Mouse (Mus musculus): ENCODE data around the gene S100z.

S100z gene

DNA sequence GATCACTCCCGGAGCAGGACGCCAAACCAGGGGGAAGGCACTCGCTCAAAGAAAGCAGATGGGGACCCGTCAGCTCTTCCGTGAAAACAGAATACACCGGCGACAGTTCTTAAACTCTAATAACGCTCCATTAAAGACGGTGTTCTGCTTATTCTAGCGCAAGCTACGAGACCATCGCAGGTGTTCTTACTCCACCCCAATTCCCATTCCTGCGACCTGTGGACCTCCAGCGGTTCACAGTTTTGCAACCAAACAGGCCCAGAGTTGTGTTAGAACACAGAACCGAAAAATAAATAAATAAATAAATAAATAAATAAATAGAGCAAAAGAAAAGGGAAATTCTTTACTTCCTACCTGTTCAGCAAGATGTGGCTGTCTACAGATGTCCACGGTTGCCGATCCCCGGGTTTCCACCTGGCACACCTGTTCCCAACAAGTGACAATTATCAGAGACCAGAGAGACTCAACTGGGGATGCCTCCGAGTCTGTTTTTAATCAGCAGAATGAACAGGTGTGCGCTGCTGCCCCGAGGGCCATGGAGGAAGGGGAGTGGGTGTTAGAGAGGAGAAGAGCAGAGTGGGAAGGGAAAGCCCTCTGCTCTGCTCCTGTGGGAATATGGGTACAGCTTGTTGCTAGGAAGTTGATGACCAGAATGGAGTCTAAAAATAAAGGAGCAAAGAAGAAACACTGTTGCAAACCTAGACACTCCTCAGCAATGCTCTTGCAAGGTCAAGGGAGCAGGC is at the start of gene S100z:
Gene S100z, minus strand, starts transcription at position 51 of the 743 bp plus-strand sequence.
- no peak for DNase-seq

DNA sequence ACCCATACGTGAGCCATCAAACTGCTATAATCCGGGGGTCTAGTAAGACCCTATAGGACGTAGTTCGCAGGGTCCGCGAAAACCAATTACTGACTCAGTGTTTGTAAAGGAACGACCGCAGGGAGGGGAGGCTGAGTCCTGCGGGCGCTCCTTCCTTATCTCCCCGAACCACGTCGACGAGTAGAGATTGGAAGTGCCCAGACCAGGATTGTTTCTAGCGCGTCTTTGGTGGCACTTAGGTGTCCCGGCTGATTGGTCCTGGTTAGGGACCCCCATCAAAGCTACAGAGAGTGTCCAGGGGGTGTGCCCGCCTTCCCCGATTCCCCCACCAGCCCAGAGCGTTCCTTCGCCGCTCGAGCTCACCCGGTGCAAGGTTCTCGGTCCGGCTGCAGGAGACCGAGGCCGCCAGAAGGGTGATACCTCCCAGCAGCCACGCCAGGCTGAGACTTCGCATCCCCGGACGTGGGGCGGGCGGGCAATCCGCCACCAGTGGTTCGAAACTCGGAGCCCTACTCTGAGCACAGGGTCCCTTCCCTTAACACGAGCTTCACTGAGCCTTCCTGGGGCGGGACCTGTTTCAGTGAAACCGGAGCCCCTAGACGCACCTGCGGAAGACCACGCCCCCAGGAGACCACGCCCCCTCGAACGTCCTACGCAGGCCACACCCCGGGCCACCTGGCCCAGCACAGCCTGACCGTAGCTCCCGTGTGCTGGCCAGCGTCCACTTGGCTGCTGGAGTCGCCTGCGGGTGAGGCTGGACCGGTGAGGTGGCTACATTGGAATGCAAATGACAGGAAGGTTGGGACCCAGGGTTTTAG is 46.4 kb upstream of the S100z start, which contains the start of gene F2rl1:
Gene F2rl1, minus strand, starts transcription at position 554 of the 818 bp plus-strand sequence.
- DNase-seq, result peak; percentile 93 to 96

DNA sequence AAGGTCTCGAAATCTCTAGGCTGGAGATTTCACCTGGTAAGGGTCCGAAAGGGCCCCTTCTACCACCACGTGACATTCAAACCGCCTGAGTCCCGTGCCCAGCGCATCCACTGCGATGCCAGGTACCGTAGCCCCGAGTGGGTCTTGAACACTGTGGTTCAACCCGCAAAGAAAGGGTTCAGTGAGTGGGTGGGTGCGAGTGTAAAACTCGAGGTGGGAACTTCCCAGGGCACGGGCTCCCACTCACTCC is 45.8 kb upstream of the S100z start:
- no peak for DNase-seq

DNA sequence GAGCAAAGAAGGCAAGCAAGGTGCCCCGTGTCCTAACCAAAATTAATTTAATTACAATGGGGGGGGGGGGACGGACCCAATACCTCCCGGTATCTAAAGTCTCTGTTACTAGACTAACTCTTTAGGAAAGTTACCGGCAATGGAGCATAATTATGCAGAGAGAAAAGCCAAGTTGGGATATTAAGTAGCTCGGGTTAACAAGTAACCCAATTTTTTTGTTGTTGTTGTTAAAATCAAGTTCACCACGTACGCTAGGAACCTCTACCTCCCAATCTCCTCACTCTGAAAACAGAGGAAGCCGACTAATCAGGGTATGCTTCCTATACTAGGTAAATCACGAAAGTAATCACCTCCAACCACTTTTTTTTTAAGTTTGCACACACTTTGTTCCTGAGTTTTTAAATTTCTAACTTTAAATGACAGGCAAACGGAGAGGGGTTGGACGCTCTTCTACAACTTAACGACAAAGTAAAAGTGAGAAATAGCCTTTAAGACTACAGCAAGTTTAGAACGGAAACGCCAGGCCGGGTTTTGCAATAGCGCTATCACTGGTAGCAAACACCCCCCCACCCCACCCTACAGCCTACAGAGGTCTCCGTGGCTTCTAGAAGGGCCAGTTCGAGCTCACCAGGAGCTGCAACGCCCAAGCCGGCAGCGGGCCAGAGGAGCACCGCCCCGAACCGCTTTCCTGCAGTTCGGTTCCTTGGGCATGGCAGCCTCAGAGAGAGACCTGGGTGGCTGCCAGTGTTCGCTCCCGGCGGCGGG is 45.3 kb upstream of the S100z start:
- DNase-seq, result peak; percentile 77 to 79

DNA sequence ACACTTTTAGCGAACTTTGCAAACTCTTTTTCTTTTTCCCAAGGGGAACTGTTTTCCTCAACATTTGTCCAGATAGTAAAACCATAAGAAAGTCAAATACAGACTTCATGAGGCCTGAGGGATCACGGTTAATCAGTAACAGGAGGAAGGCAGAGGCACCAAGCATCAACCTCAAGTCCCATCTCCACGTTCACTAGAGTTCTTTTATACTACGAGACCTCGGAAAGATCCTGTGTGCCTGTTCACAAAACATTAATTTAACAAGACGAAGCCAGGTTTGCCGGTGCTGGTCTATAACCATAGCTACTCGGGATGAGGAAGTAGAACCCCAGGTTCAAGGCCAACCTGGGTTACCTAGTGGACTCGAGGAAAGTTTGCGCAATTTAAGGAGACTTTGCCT is 43.7 kb upstream of the S100z start:
- no peak for DNase-seq

DNA sequence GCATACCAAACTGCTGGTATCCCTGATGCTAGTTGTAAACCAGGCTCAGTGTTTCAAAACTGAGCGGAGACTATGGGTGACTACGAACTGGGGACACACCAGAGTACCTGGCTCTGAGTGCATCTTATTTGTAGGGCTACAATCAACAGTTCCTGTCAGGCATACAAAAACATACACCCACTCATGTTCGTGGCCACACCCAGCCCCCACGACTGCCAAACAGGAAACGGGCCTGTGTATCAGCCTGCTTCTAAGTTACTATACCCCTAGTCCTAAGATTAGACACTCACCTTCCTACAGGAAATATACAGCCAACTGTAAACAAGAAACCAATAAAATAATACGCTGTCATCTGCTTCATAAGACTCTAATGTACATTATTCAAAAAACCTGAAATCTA is 42.5 kb upstream of the S100z start:
- DNase-seq, result no peak

DNA sequence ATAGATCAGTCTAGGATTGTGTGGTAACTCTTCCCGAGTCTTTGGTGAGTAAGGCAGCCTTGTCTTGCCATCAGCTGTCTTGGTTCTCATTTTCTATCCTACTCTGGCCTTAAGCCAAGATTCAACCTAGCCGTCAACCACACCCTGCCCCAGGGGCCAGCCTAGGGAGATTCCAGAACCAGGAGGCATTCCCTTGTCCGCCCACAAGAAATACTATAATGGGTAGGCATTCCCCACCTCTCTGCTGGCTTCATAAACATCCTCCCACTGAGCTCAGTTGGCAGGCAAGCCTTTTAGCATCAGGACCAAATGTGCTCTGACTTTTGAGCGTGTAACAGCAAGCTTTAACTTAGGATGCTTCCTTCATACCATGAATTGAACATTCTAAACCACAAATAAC is 36.2 kb upstream of the S100z start:
- no peak for DNase-seq

DNA sequence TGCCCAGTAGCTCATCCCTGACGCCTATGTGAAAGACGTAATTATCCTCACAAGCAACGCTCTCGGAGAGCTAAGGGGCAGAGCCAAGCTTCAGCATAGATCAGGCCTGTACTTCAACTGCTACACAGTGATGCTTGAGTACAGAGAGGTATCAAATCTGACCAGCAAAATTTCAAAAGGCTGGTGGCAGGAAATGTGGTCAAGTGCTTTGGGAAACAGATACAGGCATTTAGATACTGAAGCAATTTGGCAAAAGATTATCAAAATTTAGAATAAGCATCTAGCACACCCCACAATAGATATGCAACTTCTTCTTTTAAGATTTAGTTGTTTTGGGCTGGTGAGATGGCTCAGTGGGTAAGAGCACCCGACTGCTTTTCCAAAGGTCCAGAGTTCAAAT is 31.5 kb upstream of the S100z start:
- DNase-seq, result no peak

DNA sequence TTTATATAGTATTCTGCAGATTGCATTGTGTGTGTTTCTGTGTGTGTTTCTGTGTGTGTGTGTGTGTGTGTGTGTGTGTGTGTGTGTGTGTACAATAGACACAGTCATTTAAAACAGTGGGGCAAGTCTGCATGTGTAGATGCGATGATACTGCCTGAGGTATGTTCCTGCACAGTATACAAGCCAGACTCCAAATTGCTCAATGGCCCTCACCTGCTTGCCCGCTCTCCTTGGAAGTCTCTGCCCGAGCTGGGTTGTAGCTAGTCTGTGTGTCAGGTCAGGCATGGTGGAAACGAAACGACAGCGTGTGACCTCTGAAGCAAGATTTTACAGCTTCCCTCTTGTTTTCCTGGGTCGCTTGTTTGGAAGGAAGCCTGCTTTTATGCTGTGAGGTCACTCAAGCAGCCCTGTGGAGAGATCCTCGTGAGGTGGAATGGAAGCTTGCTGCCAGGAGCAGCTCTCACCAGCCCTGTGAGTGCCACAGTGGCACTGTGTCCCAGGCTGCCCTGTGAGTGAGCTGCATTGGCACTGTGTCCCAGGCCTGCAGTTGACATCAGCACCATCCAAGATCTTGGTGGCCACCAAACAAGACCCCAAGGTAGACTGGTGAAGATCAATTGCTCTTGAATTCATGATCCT is 24.9 kb upstream of the S100z start:
- peak; percentile 26 to 31 for DNase-seq

DNA sequence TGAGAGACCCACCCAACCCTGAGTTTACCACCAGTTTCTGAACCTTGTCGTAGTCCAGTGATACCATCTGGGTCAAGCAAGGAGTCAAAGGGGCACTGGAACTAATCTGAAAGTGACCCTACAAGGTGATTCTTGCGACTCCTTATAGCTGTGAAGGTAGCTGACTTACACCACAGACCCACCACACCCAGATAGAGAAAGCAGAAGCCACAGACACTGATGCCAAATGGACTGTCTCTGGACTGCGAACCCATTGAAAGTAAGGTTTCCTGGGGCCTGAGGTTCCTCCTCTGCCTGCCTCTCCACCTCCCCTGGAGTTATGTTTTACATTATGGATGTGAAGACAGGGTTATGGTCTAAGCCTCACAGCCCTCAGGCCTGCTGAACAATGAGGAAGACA is 18.1 kb upstream of the S100z start:
- DNase-seq, result no peak

DNA sequence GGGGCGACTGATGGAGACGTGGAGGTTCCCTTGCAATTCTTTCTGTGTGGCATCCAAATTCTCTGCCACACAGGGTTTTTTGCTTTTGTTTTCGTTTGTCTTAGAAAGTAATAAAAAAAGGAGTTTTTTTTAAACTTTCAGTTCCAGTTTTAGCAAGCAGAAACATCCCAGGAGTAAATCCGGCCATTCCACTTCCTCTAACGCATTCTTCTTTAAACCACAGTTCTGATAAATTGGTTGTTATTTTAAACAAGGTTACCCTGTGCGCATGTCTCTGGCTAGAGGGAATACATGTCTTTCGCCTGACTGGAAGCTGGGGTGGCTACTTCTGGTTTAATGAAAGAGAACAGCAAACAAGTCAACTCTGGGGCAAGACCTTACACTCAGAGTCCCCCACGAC is 16.3 kb upstream of the S100z start:
- no peak for DNase-seq

DNA sequence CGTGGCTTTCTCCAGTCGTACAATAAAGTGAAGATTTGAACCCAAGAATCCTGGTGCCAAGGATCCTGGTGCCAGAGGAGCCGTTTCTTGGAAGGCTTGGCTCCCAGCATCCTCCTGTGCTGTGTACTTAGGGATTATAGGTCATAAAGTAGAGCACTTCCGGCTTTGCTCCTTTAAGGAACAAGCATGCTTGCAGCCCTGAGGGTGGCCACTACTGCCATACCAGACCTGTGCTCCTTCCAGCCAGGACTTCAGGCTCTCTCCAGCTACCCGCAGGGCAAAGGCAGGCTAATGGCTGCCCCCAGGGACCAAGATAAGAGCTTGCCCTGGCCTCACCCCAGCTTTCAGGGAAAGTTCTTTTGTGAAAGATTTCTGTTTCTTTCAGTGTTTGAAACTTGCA is 14.8 kb upstream of the S100z start:
- peak in 1 of 2 experiments; percentile 11 for DNase-seq

DNA sequence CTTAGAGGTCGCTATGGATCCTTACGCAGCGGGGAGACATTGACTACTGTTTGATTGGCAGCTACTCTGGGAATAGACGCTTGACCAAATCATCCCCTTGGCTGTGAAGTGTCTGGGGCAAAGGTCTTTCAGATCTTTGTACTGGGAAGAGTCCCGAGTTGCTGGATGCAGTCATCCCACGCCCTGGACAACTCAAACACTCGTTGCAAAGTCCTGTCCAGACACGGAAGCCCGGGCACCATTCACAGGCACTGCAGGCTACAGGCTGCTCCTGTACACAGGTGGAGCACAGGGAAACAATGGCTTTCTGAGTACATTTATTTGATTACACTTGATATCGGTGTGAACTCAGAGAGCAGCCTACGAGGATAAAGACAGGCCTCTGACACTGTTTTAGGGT is 12.8 kb upstream of the S100z start:
- DNase-seq, result no peak

DNA sequence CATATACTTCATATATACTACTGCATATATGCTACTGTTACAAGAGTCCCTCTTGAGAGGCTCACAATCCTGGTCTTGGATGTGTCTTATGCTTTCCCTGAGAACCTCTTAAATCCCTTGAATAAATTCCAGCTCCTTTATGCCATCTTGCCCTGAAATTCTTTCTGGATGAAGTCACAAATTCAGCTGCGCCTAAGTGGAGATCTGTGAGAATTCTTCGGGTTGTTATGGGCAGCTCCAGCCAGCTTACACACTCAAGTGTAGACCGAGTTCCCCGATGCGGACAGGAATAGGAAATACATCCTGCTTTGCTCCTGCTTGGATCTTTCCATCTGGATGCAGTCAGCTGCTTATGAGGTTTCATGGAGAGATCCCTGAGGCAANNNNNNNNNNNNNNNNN is 6.1 kb upstream of the S100z start:
- DNase-seq, result peak; percentile 35 to 49

DNA sequence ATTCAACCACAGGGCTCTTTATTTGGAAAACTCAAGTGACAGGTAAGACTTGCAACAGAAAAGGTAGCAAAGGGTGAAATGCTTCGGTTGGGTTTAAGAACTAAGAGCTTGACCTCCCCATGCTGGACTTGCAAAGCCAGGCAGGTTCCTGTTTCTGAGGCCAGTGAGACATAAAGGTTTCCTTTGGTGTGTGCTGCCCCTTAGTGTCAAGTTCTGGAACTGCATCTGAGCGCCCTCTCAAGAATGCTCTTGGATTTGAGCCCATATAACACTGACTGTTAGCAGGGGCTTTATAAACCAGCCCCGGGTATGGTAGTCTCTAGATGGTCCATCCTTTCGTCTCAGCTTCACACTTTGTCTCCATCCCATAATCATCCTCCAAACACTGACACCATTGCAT is 2.9 kb upstream of the S100z start:
- peak; percentile 56 to 67 for DNase-seq

DNA sequence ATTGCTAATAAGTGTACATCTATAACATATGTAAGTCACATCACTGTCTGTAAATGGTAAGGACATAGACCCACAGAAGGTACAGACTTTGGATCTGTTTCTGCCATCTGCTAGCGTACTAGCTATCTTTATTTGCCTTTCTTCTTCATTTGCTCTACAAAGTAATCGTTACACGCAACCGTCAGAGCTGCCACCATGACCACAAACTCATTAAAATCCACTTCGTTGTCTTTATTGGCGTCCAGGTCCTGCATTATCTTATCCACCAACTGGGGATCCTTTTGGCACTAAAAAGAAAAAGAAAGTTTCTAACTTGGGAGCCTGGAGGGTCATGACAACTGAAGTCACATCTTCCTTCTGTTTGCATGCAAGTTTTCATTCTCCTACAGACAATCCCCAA is 1.3 kb downstream of the S100z start:
- DNase-seq, result no peak

DNA sequence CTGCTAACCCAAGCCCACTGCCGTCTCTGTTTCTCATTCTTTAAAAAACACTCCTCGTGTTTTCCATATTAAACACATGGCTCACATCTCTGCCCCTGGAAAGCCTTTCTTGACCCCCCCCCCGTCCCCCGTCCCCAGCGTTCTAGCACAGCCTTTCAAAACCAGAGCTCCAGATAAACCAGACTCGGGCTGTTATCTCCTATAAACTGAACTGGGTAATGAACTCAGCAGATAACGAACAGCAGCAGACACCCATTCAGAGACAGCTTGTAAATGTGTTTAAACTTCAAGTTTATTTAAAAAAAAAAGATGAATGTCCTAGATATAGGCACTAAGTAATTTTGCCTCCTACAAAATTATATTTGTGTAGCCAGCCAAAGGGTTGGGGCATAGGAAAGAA is 3.4 kb downstream of the S100z start:
- no peak for DNase-seq

DNA sequence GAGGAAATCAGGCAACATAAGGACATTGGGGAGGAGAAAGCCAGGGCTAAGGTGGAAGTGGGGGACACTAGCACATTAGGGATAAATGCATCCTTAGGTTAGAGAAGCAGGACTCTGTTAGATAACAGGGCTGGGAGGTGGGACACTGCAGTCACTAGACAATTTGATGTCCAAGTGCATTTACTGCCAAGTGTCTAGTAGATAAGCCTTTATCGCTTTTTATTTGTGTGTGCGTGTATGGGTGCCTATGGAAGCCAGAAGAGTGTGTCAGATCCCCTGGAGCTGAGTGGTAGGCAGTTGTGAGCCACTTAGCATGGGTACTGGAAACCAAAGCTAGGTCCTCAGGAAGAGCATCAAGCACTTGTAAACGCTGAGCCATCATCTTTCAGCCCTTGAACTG is 4.2 kb downstream of the S100z start:
- no peak for DNase-seq

DNA sequence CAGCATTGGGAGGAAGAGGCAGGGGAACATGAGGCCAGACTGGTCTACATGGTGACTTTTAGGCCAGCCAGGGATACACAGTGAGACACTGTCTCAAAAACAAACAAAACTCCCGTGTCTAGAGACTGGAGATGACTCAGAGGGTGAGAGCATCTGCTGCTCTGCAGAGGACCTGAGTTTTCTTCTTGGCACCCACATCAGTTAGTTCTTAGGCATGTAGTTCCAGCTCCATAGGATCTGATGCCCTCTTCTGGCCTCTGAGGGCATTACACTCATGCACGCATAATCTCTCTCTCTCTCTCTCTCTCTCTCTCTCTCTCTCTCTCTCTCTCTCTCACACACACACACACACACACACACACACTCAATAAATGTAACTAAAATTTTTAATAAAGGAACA is 7.6 kb downstream of the S100z start:
- no peak for DNase-seq

DNA sequence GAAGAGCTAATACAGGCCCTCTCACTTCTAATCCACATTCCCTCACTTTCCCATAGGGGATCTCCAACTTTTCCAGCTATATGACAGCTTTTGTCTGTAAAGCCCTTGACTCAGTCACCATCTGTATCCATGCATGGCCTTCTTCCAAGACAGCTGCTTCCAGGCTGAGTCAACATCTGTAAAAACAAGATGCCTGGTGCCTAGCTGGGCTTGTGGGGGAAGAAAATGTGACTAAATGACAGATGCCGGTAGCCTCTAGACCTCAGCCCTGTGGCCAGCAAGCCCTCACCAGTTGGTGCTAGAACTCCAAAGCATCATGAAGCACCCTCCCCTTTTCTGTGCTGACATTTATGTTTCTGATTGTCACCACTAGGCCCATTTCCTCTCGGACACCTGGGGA is 27.0 kb downstream of the S100z start:
- no peak for DNase-seq

DNA sequence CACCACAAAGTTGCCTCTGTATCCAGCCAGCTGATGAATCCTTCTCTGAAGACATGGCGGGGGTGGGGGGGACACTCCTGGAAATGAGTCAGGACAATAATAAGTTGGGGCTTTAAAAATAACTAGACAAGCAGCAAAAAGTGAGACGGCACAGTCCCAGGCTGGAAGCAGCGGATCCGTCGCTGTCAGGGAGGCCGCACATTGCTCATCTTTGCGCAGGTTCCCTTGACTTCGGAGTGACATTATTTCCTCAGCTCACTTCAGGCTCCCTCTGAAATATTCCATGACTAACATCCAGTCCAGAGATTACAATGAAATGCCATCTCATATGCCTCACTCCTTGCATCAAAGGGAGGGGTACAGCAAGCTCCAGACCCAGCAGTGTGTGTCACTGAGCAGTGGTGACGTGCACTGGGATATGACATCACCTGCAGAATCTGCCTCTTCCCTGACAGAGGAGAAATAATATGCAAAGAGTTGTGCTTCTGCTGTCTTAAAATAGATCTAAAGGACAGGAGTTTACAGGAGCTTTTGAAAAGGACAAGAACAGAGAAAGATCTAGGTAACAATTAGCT is 27.8 kb downstream of the S100z start:
- no peak for DNase-seq

DNA sequence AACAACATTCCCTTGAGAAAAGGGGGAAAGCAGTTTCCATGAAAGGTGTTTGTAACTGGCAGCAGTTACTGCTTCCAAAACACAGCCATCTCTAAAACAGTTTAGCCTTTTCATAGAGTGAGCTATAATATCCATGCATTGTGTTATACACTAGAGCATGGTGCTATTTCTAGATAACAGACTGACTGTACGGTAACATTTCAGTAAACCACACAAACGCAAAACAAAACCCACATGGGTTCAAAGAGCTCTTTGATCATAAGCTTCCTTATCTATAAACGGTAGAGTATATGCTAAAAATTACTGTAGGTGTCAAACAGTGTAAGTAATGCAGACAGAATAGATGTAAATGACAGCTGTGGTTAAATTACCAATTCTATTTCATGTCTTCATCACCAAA is 28.8 kb downstream of the S100z start:
- no peak for DNase-seq

DNA sequence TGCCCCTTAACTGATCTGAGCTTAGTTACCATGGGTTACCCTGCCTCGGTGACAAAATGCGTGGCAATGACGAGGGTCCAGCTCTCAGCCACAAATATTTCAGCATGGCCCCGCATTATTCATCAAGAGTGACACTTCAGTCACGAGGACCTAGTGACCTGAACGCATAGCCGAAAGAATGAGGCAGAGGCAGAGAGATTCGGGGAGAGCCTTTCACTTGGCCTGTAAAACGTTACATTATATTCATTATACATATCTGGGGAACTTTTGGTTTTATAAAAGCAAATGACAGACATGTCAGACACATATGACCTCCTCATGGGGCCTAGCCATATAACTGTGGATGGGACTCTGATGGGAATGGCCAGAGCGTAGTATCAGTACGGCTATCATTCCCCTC is 33.7 kb downstream of the S100z start, which contains the start of gene Crhbp:
Gene Crhbp, minus strand, starts transcription at position 101 of the 400 bp plus-strand sequence.
- no peak for DNase-seq
